Mouse (Mus musculus) WW6 (cell line): Measurements from ENCODE around the gene Fndc9.

ENCODE experiments used
- DNase-seq: peaks from one replicate; pipeline ENCODE4 v3.0.0-alpha.2; 2013; ENCODE audit warnings: low read depth, low spot score

Gene Fndc9

GRCm38 (mm10) chr11:46276168-46276567 lies 40.8 kb downstream of the Fndc9 start:
- no peak for DNase-seq

GRCm38 (mm10) chr11:46276778-46277177 lies 41.4 kb downstream of the Fndc9 start:
- DNase-seq, result peak; percentile 86

- no peak for DNase-seq
These were observed 42.8 kb downstream of the Fndc9 start for GRCm38 (mm10) chr11:46278140-46278539.

- DNase-seq, result no peak
These were observed 43.4 kb downstream of the Fndc9 start for GRCm38 (mm10) chr11:46278709-46279108.

GRCm38 (mm10) chr11:46282612-46283011 lies 47.3 kb downstream of the Fndc9 start:
- no peak for DNase-seq

- DNase-seq, result no peak
These were observed 48.5 kb downstream of the Fndc9 start for GRCm38 (mm10) chr11:46283800-46284199.

- no peak for DNase-seq
These were observed 51.5 kb downstream of the Fndc9 start for GRCm38 (mm10) chr11:46286803-46287202.

- DNase-seq, result no peak
These were observed 52.8 kb downstream of the Fndc9 start for GRCm38 (mm10) chr11:46288091-46288490.

- DNase-seq, result no peak
These were observed 53.7 kb downstream of the Fndc9 start for GRCm38 (mm10) chr11:46289022-46289421.
